Mouse (Mus musculus) forebrain, embryonic 12.5 days (tissue): ENCODE results near the gene Nabp2. TPM values are rescaled to one million over a fixed set of nuclear protein-coding genes. Genes with fewer than 3 reads are reported as not detected.

Experiments
- ATAC-seq: fragments of 200-750 bp; cut with Nextera tagmentation; 2 replicates; pipeline ENCODE4 v1.8.0; 2017; ENCODE audit warnings: moderate TSS enrichment; ENCODE audit not compliant: low FRiP score
- H3K27ac ChIP-seq: fragments of 300-500 bp; sonication (generic); 2 replicates; pipeline ENCODE4 v1.5.1; 2016; ENCODE audit warnings: mild to moderate bottlenecking
- H3K27me3 ChIP-seq: fragments of 300-500 bp; sonication (generic); 2 replicates; pipeline ENCODE4 v1.6.1; 2016; ENCODE audit warnings: mild to moderate bottlenecking
- H3K36me3 ChIP-seq: fragments of 300-500 bp; sonication (generic); replicated peaks from 2 replicates; pipeline ENCODE4 v1.6.1; 2016; ENCODE audit warnings: mild to moderate bottlenecking
- H3K4me1 ChIP-seq: fragments of 300-500 bp; sonication (generic); 2 replicates; pipeline ENCODE4 v1.6.1; 2016
- H3K4me2 ChIP-seq: fragments of 300-500 bp; sonication (generic); 2 replicates; pipeline ENCODE4 v1.6.1; 2016; ENCODE audit warnings: mild to moderate bottlenecking, moderate library complexity
- H3K4me3 ChIP-seq: fragments of 300-500 bp; sonication (generic); replicated peaks from 2 replicates; pipeline ENCODE4 v1.5.1; 2016; ENCODE audit warnings: mild to moderate bottlenecking
- H3K9ac ChIP-seq: fragments of 300-500 bp; sonication (generic); 2 replicates; pipeline ENCODE4 v1.6.1; 2016; ENCODE audit warnings: mild to moderate bottlenecking
- H3K9me3 ChIP-seq: fragments of 300-500 bp; sonication (generic); 2 replicates; pipeline ENCODE4 v1.6.1; 2016
- WGBS: fragments of 180-500 bp; shearing (Covaris S2); methylation state at CpG from one replicate; pipeline ENCODE4 v1.1.7; 2016; 5-methylcytosine and 5-hydroxymethylcytosine counted together
- microRNA-seq: library from miRNA; unstranded; fragments of <30 nt; microRNA quantifications from one replicate; pipeline ENCODE4, GENCODE M21; 2017
- polyA plus RNA-seq: library from polyadenylated mRNA; unstranded; fragments of >200 nt; fragmentation: Nextera tagmentation; extraction: Ambion mirVana; gene quantifications from 2 replicates; pipeline ENCODE4 v1.2.1, GENCODE M21; 2016

Nabp2 gene
- polyA plus RNA-seq, 1 experiment from 2014 or later = 141 TPM

- H3K27me3 ChIP-seq = 0 out of 2 replicates have a peak, but pooled peaks cover 3% of the 10 kb centered on the region
- peaks cover 18% of the 10 kb centered on the region for H3K4me1 ChIP-seq
- H3K4me3 ChIP-seq = peak within 1 kb of the TSS; percentile 65
- H3K36me3 ChIP-seq = peaks cover 15% of the 10 kb centered on the region
- peak; percentile 93 for ATAC-seq
- no peaks in the 10 kb centered on the region for H3K9me3 ChIP-seq
- peak within 1 kb of the TSS; percentile 69 for H3K9ac ChIP-seq
- peak within 1 kb of the TSS; percentile 71 for H3K4me2 ChIP-seq
- peak within 1 kb of the TSS; percentile 96 for H3K27ac ChIP-seq
- under 1% methylated on average over 82 of the region's 87 CpGs for WGBS
Observed at GRCm38 (mm10) chr10:128368402-128369217, 42.7 kb downstream of the Nabp2 start, which contains the start of gene Coq10a. Gene Coq10a, minus strand, starts transcription at chr10:128368997.

GRCm38 (mm10) chr10:128367899-128368401, 43.3 kb downstream of the Nabp2 start:
- 15% methylated on average over 19 of the region's 19 CpGs for WGBS
- peak overlapping the region; percentile 96 for H3K27ac ChIP-seq
- no peak for ATAC-seq

GRCm38 (mm10) chr10:128362568-128362967, 48.7 kb downstream of the Nabp2 start:
- no peak overlapping the region for H3K9ac ChIP-seq
- 0 out of 2 replicates have a peak, but pooled peaks have one; percentile 39 for ATAC-seq
- peaks cover 5% of the 10 kb centered on the region for H3K4me1 ChIP-seq
- no peak overlapping the region for H3K4me2 ChIP-seq
- H3K27ac ChIP-seq = no peak overlapping the region
- H3K9me3 ChIP-seq = no peaks in the 10 kb centered on the region
- H3K4me3 ChIP-seq = no peak overlapping the region
- WGBS = 47% methylated on average over 3 of the region's 3 CpGs
- peaks cover 75% of the 10 kb centered on the region for H3K36me3 ChIP-seq
- H3K27me3 ChIP-seq = no peaks in the 10 kb centered on the region

More at GRCm38 (mm10) chr10:128367899-128368401, 43.3 kb downstream of the Nabp2 start:
- peak overlapping the region; percentile 69 for H3K9ac ChIP-seq
- peak overlapping the region; percentile 65 for H3K4me3 ChIP-seq
- no peaks in the 10 kb centered on the region for H3K9me3 ChIP-seq
- H3K4me1 ChIP-seq = peaks cover 18% of the 10 kb centered on the region
- H3K4me2 ChIP-seq = peak overlapping the region; percentile 71
- 0 out of 2 replicates have a peak, but pooled peaks cover 3% of the 10 kb centered on the region for H3K27me3 ChIP-seq
- peaks cover 22% of the 10 kb centered on the region for H3K36me3 ChIP-seq

- Histone ChIP-seq H3K36me3 (peaks cover 79% of the 10 kb centered on the region), H3K4me3 (no peak overlapping the region), H3K4me2 (no peak overlapping the region), H3K27me3 (no peaks in the 10 kb centered on the region), H3K9me3 (no peaks in the 10 kb centered on the region), H3K9ac (no peak overlapping the region), H3K4me1 (no peaks in the 10 kb centered on the region), H3K27ac (no peak overlapping the region)
- 88% methylated on average over 6 of the region's 6 CpGs for WGBS
- ATAC-seq = no peak
Observed at GRCm38 (mm10) chr10:128361836-128362235, 49.5 kb downstream of the Nabp2 start.

GRCm38 (mm10) chr10:128359226-128359625, 52.1 kb downstream of the Nabp2 start:
- 93% methylated on average over 6 of the region's 6 CpGs for WGBS
- Histone ChIP-seq H3K4me2 (no peak overlapping the region), H3K27ac (no peak overlapping the region), H3K4me1 (no peaks in the 10 kb centered on the region), H3K4me3 (no peak overlapping the region), H3K27me3 (no peaks in the 10 kb centered on the region), H3K36me3 (peaks cover 81% of the 10 kb centered on the region), H3K9ac (no peak overlapping the region), H3K9me3 (no peaks in the 10 kb centered on the region; the same call in 1 of the 2 replicates)
- no peak for ATAC-seq

GRCm38 (mm10) chr10:128358796-128359195, 52.5 kb downstream of the Nabp2 start:
- no peak overlapping the region for H3K27ac ChIP-seq
- no peak overlapping the region for H3K4me2 ChIP-seq
- no peaks in the 10 kb centered on the region for H3K27me3 ChIP-seq
- 54% methylated on average over 2 of the region's 2 CpGs for WGBS
- H3K4me1 ChIP-seq = no peaks in the 10 kb centered on the region
- 0 out of 2 replicates have a peak, but pooled peaks have one; percentile 15 for ATAC-seq
- no peak overlapping the region for H3K4me3 ChIP-seq
- H3K9ac ChIP-seq = no peak overlapping the region
- peaks cover 84% of the 10 kb centered on the region for H3K36me3 ChIP-seq
- H3K9me3 ChIP-seq = no peaks in the 10 kb centered on the region; the same call in 1 of the 2 replicates

Small RNA genes within 50 kb of the gene (microRNA-seq; reads per million reads assigned to microRNA genes)
- gene Gm25361 (not detected), gene Gm26308 (not detected), gene Mir6914 (0.73 reads per million), gene Mir6915 (3.4 reads per million, percentile 9 among the genes with 10 or more reads in this experiment), gene Mir8105 (not detected)

Other genes starting within 250 kb of the Nabp2 start
- gene Rbms2, start 231.2 kb downstream of the Nabp2 start, polyA plus RNA-seq = 19.2 and 20.3 TPM in 2 replicates
- gene Gls2, start 217.0 kb downstream of the Nabp2 start, polyA plus RNA-seq = 0.94 and 1.3 TPM in 2 replicates
- gene Spryd4, start 199.7 kb downstream of the Nabp2 start, polyA plus RNA-seq = 21.1 and 21.8 TPM in 2 replicates
- gene Mip, start 185.7 kb downstream of the Nabp2 start, polyA plus RNA-seq = 0.18 and 0.42 TPM in 2 replicates
- gene Timeless, start 179.4 kb downstream of the Nabp2 start, polyA plus RNA-seq = 74.7 and 77.3 TPM in 2 replicates
- gene Apon, start 157.4 kb downstream of the Nabp2 start, polyA plus RNA-seq = 0.54 and 0.87 TPM in 2 replicates
- not detected in 2 replicates for gene Apof, start 142.8 kb downstream of the Nabp2 start, polyA plus RNA-seq
- 18.5 and 18.7 TPM in 2 replicates for gene Stat2, start 140.9 kb downstream of the Nabp2 start, polyA plus RNA-seq
- gene Il23a, start 112.7 kb downstream of the Nabp2 start, polyA plus RNA-seq = not detected in 2 replicates
- 40.2 and 42.2 TPM in 2 replicates for gene Pan2, start 108.2 kb downstream of the Nabp2 start, polyA plus RNA-seq
- 200 and 212 TPM in 2 replicates for gene Cnpy2, start 89.0 kb downstream of the Nabp2 start, polyA plus RNA-seq
- 221 and 235 TPM in 2 replicates for gene Cs, start 73.8 kb downstream of the Nabp2 start, polyA plus RNA-seq
- gene Coq10a, start 42.5 kb downstream of the Nabp2 start, polyA plus RNA-seq = 24.2 and 25.5 TPM in 2 replicates
- 11.3 and 13.9 TPM in 2 replicates for gene Ankrd52, start 34.4 kb downstream of the Nabp2 start, polyA plus RNA-seq
- not detected in 2 replicates for gene Slc39a5, start 10.3 kb downstream of the Nabp2 start, polyA plus RNA-seq
- gene Rnf41, start 165 bp upstream of the Nabp2 start, polyA plus RNA-seq = 61.9 and 62.0 TPM in 2 replicates
- 189 and 210 TPM in 2 replicates for gene Smarcc2, start 47.8 kb upstream of the Nabp2 start, polyA plus RNA-seq
- gene Myl6, start 82.7 kb upstream of the Nabp2 start, polyA plus RNA-seq = 660 and 684 TPM in 2 replicates
- gene Myl6b, start 87.2 kb upstream of the Nabp2 start, polyA plus RNA-seq = 2.4 and 2.7 TPM in 2 replicates
- 11.2 and 13.8 TPM in 2 replicates for gene Esyt1, start 114.4 kb upstream of the Nabp2 start, polyA plus RNA-seq
- 19.9 and 20.5 TPM in 2 replicates for gene Zc3h10, start 136.3 kb upstream of the Nabp2 start, polyA plus RNA-seq
- gene Rpl41, start 137.8 kb upstream of the Nabp2 start, polyA plus RNA-seq = 2,598 and 2,922 TPM in 2 replicates
- gene Pa2g4, start 154.5 kb upstream of the Nabp2 start, polyA plus RNA-seq = 196 and 203 TPM in 2 replicates
- gene Erbb3, start 178.2 kb upstream of the Nabp2 start, polyA plus RNA-seq = 2.0 TPM in 2 replicates
- gene Rps26, start 215.3 kb upstream of the Nabp2 start, polyA plus RNA-seq = 484 and 501 TPM in 2 replicates
- gene Ikzf4, start 234.5 kb upstream of the Nabp2 start, polyA plus RNA-seq = 6.8 and 7.7 TPM in 2 replicates